Mouse (Mus musculus) megakaryocyte, embryonic 14.5 days (primary cell): ENCODE data around the gene Abcb11.

Experiments
- FLI1 ChIP-seq: IDR thresholded peaks from 2 replicates; pipeline ENCODE4 v1.6.1; 2012; ENCODE audit warnings: low read length, inconsistent platforms, mixed read lengths
- GATA1 ChIP-seq: IDR thresholded peaks from 3 replicates; pipeline ENCODE4 v1.6.1; 2012; ENCODE audit warnings: mixed read lengths, low read length, inconsistent platforms, borderline replicate concordance

DNA sequence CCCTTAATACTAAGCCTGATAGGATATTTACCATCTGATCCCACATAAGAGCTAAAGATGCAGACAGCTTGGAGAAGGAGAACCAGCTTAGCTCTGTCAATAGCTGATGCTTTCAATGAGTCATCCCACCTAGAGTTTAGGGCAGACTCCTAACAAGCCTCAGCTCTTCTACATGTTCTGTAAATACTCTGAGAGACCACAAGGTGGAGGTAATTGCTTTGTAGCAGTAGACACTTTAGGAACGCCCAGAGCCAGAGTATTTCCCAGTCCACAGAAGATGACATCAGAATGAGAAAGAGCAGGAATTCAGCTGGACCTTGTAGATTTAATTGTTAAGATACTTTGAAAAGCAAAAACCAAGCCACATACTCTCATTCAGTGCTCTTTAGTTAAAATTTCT, 66.5 kb downstream of the Abcb11 start:
- TF ChIP-seq GATA1, result no peak
- TF ChIP-seq FLI1, result no peak
